Mouse (Mus musculus) cerebellum, adult 2 months (tissue): ENCODE data around the gene Nckap5.

Source experiments
- CTCF ChIP-seq: fragments of 200-500 bp; IDR thresholded peaks from 2 replicates; pipeline ENCODE4 v1.5.1; 2011; ENCODE audit warnings: low read depth, mild to moderate bottlenecking, control low read depth, low read length, moderate library complexity, borderline replicate concordance; ENCODE audit not compliant: insufficient read depth
- POLR2A ChIP-seq: fragments of 200-500 bp; IDR thresholded peaks from 2 replicates; pipeline ENCODE4 v1.6.1; 2011; ENCODE audit warnings: low read length, control low read depth, borderline replicate concordance; ENCODE audit not compliant: insufficient read depth

DNA sequence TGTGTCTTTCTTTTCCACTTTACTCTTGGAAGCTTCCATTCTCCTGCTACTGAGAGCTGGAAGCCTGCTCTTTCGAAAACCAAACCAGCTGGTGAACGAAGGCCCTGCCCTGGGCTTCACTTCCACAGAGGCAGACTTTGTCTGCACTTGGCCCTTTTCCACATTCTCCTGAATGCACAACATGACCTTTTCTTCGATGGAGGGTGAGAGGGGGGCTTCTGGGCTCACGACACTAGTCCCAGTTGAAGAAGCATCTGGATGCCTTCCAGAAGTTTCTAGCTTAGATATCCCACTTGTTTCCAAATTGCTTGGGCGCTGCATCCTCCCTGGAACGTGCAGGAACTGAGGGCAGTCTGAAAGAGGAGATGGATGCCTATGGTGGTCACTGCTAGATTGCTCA, 806.1 kb downstream of the Nckap5 start:
- TF ChIP-seq CTCF (no peak), POLR2A (no peak)
